Mouse (Mus musculus) liver, postnatal 0 days (tissue): ENCODE results near the gene Acp6. TPM values are rescaled to one million over a fixed set of nuclear protein-coding genes. Genes with fewer than 3 reads are reported as not detected.
A peak's percentile ranks its signal among the peaks of the same experiment; 100 is the strongest.

Experiments used
- ATAC-seq: fragments of 200-750 bp; cut with Nextera tagmentation; 2 replicates; pipeline ENCODE4 v1.8.0; 2017; ENCODE audit warnings: mild to moderate bottlenecking, moderate library complexity
- DNase-seq: peaks from one replicate; pipeline ENCODE4 v3.0.0-alpha.2; 2016
- H3K27ac ChIP-seq: fragments of 300-500 bp; sonication (generic); 2 replicates; pipeline ENCODE4 v1.5.1; 2014; ENCODE audit warnings: antibody characterized with exemption, moderate library complexity, mild to moderate bottlenecking, low read depth
- H3K27me3 ChIP-seq: fragments of 300-500 bp; sonication (generic); 2 replicates; pipeline ENCODE4 v1.6.1; 2014; ENCODE audit warnings: low read length, control low read depth, mixed read lengths; ENCODE audit not compliant: insufficient read depth
- H3K36me3 ChIP-seq: fragments of 300-500 bp; sonication (generic); replicated peaks from 2 replicates; pipeline ENCODE4 v1.6.1; 2014; ENCODE audit warnings: mild to moderate bottlenecking, control low read depth, low read length, moderate library complexity, mixed read lengths; ENCODE audit not compliant: insufficient read depth
- H3K4me1 ChIP-seq: fragments of 300-500 bp; sonication (generic); 2 replicates; pipeline ENCODE4 v1.6.1; 2014; ENCODE audit warnings: antibody characterized with exemption, mild to moderate bottlenecking, control low read depth; ENCODE audit not compliant: insufficient read depth
- H3K4me2 ChIP-seq: fragments of 300-500 bp; sonication (generic); 2 replicates; pipeline ENCODE4 v1.6.1; 2014; ENCODE audit warnings: low read depth, mild to moderate bottlenecking, low read length, moderate library complexity, mixed read lengths
- H3K4me3 ChIP-seq: fragments of 300-500 bp; sonication (generic); 2 replicates; pipeline ENCODE4 v1.5.1; 2014; ENCODE audit warnings: low read depth, low read length
- H3K9ac ChIP-seq: fragments of 300-500 bp; sonication (generic); replicated peaks from 2 replicates; pipeline ENCODE4 v1.6.1; 2014; ENCODE audit warnings: mild to moderate bottlenecking, moderate library complexity
- H3K9me3 ChIP-seq: fragments of 300-500 bp; sonication (generic); 2 replicates; pipeline ENCODE4 v1.6.1; 2016; ENCODE audit warnings: mild to moderate bottlenecking, control low read depth, low read length, mixed read lengths
- CTCF ChIP-seq: sonication (generic); IDR thresholded peaks from 2 replicates; pipeline ENCODE4 v1.5.1; 2016; ENCODE audit warnings: antibody characterized with exemption, low read depth
- EP300 ChIP-seq: IDR thresholded peaks from 2 replicates; pipeline ENCODE4 v1.6.1; 2016; ENCODE audit warnings: antibody characterized with exemption, low read depth, mild to moderate bottlenecking
- WGBS: fragments of 180-500 bp; shearing (Covaris S2); extraction: QIAGEN DNeasy Blood & Tissue Kit; methylation state at CpG from one replicate; pipeline ENCODE4 v1.1.7; 2014; ENCODE audit not compliant: insufficient replicate concordance; 5-methylcytosine and 5-hydroxymethylcytosine counted together
- polyA plus RNA-seq: library from polyadenylated mRNA; unstranded; fragments of >200 nt; fragmentation: Nextera tagmentation; extraction: Ambion mirVana; gene quantifications from 2 replicates; pipeline ENCODE4 v1.2.1, GENCODE M21; 2015

Acp6 gene
- polyA plus RNA-seq, 1 experiment from 2014 or later, result 23.6 TPM

- no peak overlapping the region for H3K4me3 ChIP-seq
- WGBS, result 41% methylated on average over 6 of the region's 6 CpGs
- no peaks in the 10 kb centered on the region for H3K9me3 ChIP-seq
- TF ChIP-seq EP300, result no peak
- no peak for TF ChIP-seq CTCF
- ATAC-seq (no peak), DNase-seq (no peak)
- peaks cover 15% of the 10 kb centered on the region for H3K36me3 ChIP-seq
- no peaks in the 10 kb centered on the region for H3K27me3 ChIP-seq
- no peak overlapping the region for H3K4me2 ChIP-seq
- H3K9ac ChIP-seq, result no peak overlapping the region
- no peak overlapping the region for H3K27ac ChIP-seq
- no peaks in the 10 kb centered on the region for H3K4me1 ChIP-seq
Observed at GRCm38 (mm10) chr3:97180527-97180926, 21.9 kb downstream of the Acp6 start.

- no peak overlapping the region for H3K27ac ChIP-seq
- TF ChIP-seq CTCF (peak; percentile 60), EP300 (no peak)
- no peak for DNase-seq
- no peak overlapping the region for H3K4me3 ChIP-seq
- H3K4me1 ChIP-seq, result no peaks in the 10 kb centered on the region
- WGBS, result 32% methylated on average over 3 of the region's 3 CpGs
- ATAC-seq, result no peak
- H3K9me3 ChIP-seq, result no peaks in the 10 kb centered on the region
- H3K36me3 ChIP-seq, result no peaks in the 10 kb centered on the region
- no peak overlapping the region for H3K4me2 ChIP-seq
- no peaks in the 10 kb centered on the region for H3K27me3 ChIP-seq
- no peak overlapping the region for H3K9ac ChIP-seq
Observed at GRCm38 (mm10) chr3:97183810-97184209, 25.2 kb downstream of the Acp6 start.

GRCm38 (mm10) chr3:97185098-97185860, 26.7 kb downstream of the Acp6 start:
- Histone ChIP-seq H3K27me3 (no peaks in the 10 kb centered on the region), H3K9ac (no peak overlapping the region), H3K36me3 (no peaks in the 10 kb centered on the region), H3K4me2 (no peak overlapping the region), H3K9me3 (no peaks in the 10 kb centered on the region), H3K4me3 (no peak overlapping the region), H3K4me1 (no peaks in the 10 kb centered on the region), H3K27ac (no peak overlapping the region)
- peak; percentile 71 for DNase-seq
- 32% methylated on average over 10 of the region's 10 CpGs for WGBS
- TF ChIP-seq EP300 (no peak), CTCF (peak; percentile 89)
- ATAC-seq, result 0 out of 2 replicates have a peak, but pooled peaks have one; percentile 33

- Histone ChIP-seq H3K27me3 (no peaks in the 10 kb centered on the region), H3K9ac (no peak overlapping the region), H3K9me3 (no peaks in the 10 kb centered on the region), H3K4me3 (no peak overlapping the region), H3K4me1 (no peaks in the 10 kb centered on the region; the same call in 1 of the 2 replicates), H3K27ac (no peak overlapping the region), H3K4me2 (no peak overlapping the region), H3K36me3 (no peaks in the 10 kb centered on the region)
- ATAC-seq (no peak), DNase-seq (no peak)
- TF ChIP-seq EP300 (no peak), CTCF (no peak)
- 77% methylated on average over 8 of the region's 8 CpGs for WGBS
Observed at GRCm38 (mm10) chr3:97196571-97196970, 38.0 kb downstream of the Acp6 start.

GRCm38 (mm10) chr3:97199261-97199660, 40.7 kb downstream of the Acp6 start:
- TF ChIP-seq EP300 (no peak), CTCF (no peak)
- Histone ChIP-seq H3K27ac (no peak overlapping the region), H3K9ac (no peak overlapping the region), H3K4me1 (no peaks in the 10 kb centered on the region; the same call in 1 of the 2 replicates), H3K27me3 (no peaks in the 10 kb centered on the region), H3K36me3 (no peaks in the 10 kb centered on the region), H3K4me3 (no peak overlapping the region), H3K9me3 (no peaks in the 10 kb centered on the region), H3K4me2 (no peak overlapping the region)
- 30% methylated on average over 4 of the region's 4 CpGs for WGBS
- ATAC-seq (no peak), DNase-seq (no peak)

- no peak for TF ChIP-seq EP300
- TF ChIP-seq CTCF, result peak; percentile 87
- H3K27ac ChIP-seq, result no peak overlapping the region
- H3K36me3 ChIP-seq, result peaks cover 13% of the 10 kb centered on the region
- 43% methylated on average over 5 of the region's 5 CpGs for WGBS
- H3K9ac ChIP-seq, result no peak overlapping the region
- no peaks in the 10 kb centered on the region for H3K27me3 ChIP-seq
- no peaks in the 10 kb centered on the region; the same call in 1 of the 2 replicates for H3K4me1 ChIP-seq
- H3K4me2 ChIP-seq, result no peak overlapping the region
- ATAC-seq (no peak), DNase-seq (peak; percentile 56)
- no peaks in the 10 kb centered on the region for H3K9me3 ChIP-seq
- no peak overlapping the region for H3K4me3 ChIP-seq
Observed at GRCm38 (mm10) chr3:97201943-97202342, 43.4 kb downstream of the Acp6 start.
